ENCODE assay signal across 13 mouse cellular contexts in the genomic region with DNA sequence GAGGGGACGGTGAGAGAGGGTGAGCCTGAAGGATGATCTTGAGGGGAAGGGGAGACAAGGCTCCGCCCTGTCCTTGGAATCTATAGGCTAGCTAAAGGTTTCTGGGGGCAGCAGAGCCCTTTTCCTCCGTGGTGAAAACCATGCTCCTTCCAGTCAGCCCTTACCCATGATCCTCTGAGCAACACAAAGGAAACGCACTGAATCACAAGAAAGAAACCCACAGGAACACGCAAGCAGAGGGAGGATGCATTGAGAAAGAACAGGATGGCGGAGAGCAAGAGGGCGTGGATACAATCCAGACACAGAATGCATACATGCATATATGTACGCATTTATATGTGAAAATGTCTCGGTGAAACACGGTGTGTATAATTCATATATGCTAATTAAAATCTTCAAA. TPM values are rescaled to one million over a fixed set of nuclear protein-coding genes. Genes with fewer than 3 reads are reported as not detected.
DNase-seq lines count a peak whose midpoint lies in the region; ATAC-seq and TF ChIP-seq lines count a peak whose summit lies in the region.
"Had no signal": no experiment of that assay in that cellular context is flagged by ENCODE, and none has a peak within 500 bp of the region (broad histone marks: within the 10 kb centered on the region; RNA-seq: fewer than 3 reads in every experiment).

No protein-coding gene starts in this region.

- no peak overlapping the region for H3K9ac ChIP-seq in heart, embryonic 12.5 days
- no peak overlapping the region for H3K9ac ChIP-seq in kidney, postnatal 0 days (ENCODE audit: low read depth, low read length)
- H3K9ac ChIP-seq in forebrain, postnatal 0 days = peak overlapping the region; percentile 25; the same call in 1 of the 2 replicates

- H3K36me3 ChIP-seq in heart, embryonic 12.5 days = no peaks in the 10 kb centered on the region
- no peaks in the 10 kb centered on the region for H3K36me3 ChIP-seq in kidney, postnatal 0 days (ENCODE audit: insufficient read depth, low read length)
- no peaks in the 10 kb centered on the region for H3K36me3 ChIP-seq in forebrain, postnatal 0 days (ENCODE audit: insufficient read depth)
- H3K36me3 ChIP-seq in megakaryocyte, embryonic 14.5 days (replicated peaks; ENCODE audit: low read length) = no peaks in the 10 kb centered on the region

- peak overlapping the region; percentile 92 for H3K27ac ChIP-seq in heart, embryonic 12.5 days (ENCODE audit: poor library complexity, severe bottlenecking)
- 0 out of 2 replicates have a peak overlapping the region, but pooled peaks have one; percentile 31 for H3K27ac ChIP-seq in kidney, postnatal 0 days
- H3K27ac ChIP-seq in forebrain, postnatal 0 days (ENCODE audit: low read depth, low read length) = peak overlapping the region; percentile 94

- no peaks in the 10 kb centered on the region for H3K27me3 ChIP-seq in heart, embryonic 12.5 days (replicated peaks)
- H3K27me3 ChIP-seq in kidney, postnatal 0 days (ENCODE audit: insufficient read depth, low read length) = no peaks in the 10 kb centered on the region
- no peaks in the 10 kb centered on the region for H3K27me3 ChIP-seq in forebrain, postnatal 0 days (ENCODE audit: insufficient read depth, low read length)
- peaks cover 67% of the 10 kb centered on the region for H3K27me3 ChIP-seq in megakaryocyte, embryonic 14.5 days (replicated peaks)

- peaks cover 71% of the 10 kb centered on the region for H3K4me1 ChIP-seq in heart, embryonic 12.5 days (replicated peaks)
- peaks cover 19% of the 10 kb centered on the region for H3K4me1 ChIP-seq in kidney, postnatal 0 days (replicated peaks; ENCODE audit: insufficient read depth, low read length)
- peaks cover 33% of the 10 kb centered on the region for H3K4me1 ChIP-seq in forebrain, postnatal 0 days (ENCODE audit: insufficient read depth)
- H3K4me1 ChIP-seq in megakaryocyte, embryonic 14.5 days = peaks cover 68% of the 10 kb centered on the region

- TF ChIP-seq CTCF in kidney, postnatal 0 days (IDR thresholded peaks at IDR 0.05; ENCODE audit: low read depth) = no peak
- TF ChIP-seq CTCF in forebrain, postnatal 0 days (IDR thresholded peaks at IDR 0.05; ENCODE audit: low read depth) = no peak

- no peak for ATAC-seq in heart, embryonic 12.5 days (ENCODE audit: insufficient number of reproducible peaks, low FRiP score)
- ATAC-seq in kidney, postnatal 0 days (replicated peaks; ENCODE audit: low FRiP score, low read depth) = no peak
- ATAC-seq in forebrain, postnatal 0 days = peak; percentile 6; the same call in 1 of the 2 replicates
- ATAC-seq: CD4-positive, CD25-positive, alpha-beta regulatory T cell, adult 4 months had no signal

- H3K9me3 ChIP-seq in heart, embryonic 12.5 days (replicated peaks) = peaks cover 7% of the 10 kb centered on the region
- no peaks in the 10 kb centered on the region for H3K9me3 ChIP-seq in kidney, postnatal 0 days (replicated peaks; ENCODE audit: low read length)
- no peaks in the 10 kb centered on the region for H3K9me3 ChIP-seq in forebrain, postnatal 0 days (ENCODE audit: low read length)
- H3K9me3 ChIP-seq in megakaryocyte, embryonic 14.5 days = peaks cover 12% of the 10 kb centered on the region

- H3K4me2 ChIP-seq in heart, embryonic 12.5 days = no peak overlapping the region
- no peak overlapping the region for H3K4me2 ChIP-seq in kidney, postnatal 0 days (ENCODE audit: low read length)
- H3K4me2 ChIP-seq in forebrain, postnatal 0 days (ENCODE audit: low read depth) = 0 out of 2 replicates have a peak overlapping the region, but pooled peaks have one; percentile 10

- 57% methylated on average over 10 of the region's 10 CpGs for WGBS in heart, embryonic 12.5 days
- WGBS in kidney, postnatal 0 days = 61% methylated on average over 10 of the region's 10 CpGs
- 42% methylated on average over 10 of the region's 10 CpGs for WGBS in forebrain, postnatal 0 days

- H3K4me3 ChIP-seq in heart, embryonic 12.5 days = no peak overlapping the region
- no peak overlapping the region for H3K4me3 ChIP-seq in kidney, postnatal 0 days (replicated peaks; ENCODE audit: low read depth, low read length)
- no peak overlapping the region for H3K4me3 ChIP-seq in forebrain, postnatal 0 days (ENCODE audit: low read depth, low read length)
- H3K4me3 ChIP-seq in megakaryocyte, embryonic 14.5 days (replicated peaks) = peak overlapping the region; percentile 46

- no peak for DNase-seq in heart, postnatal 4 days
- DNase-seq in kidney, postnatal 0 days (ENCODE audit: low spot score) = no peak
- no peak for DNase-seq in kidney, adult 9 months
- DNase-seq in forebrain, postnatal 0 days = peak; percentile 54
- DNase-seq in spleen, adult 18-20 months = no peak
- no peak for DNase-seq in MN1 (ENCODE audit: low spot score)
- DNase-seq: cerebellum, postnatal 25 days; gastrocnemius, postnatal 36 days; thymus, postnatal 14 days had no signal

RNA-seq across cellular contexts. Expression of a gene that starts 3.6 kb away (rescaled TPM):
- 8.0 and 9.7 TPM in 2 replicates for polyA plus RNA-seq in heart, embryonic 12.5 days (2016; fragmentation: Nextera tagmentation; extraction: Ambion mirVana)
- 1 to 10 TPM; 1.3 TPM for total RNA-seq in heart, postnatal 4 days (2021)
- polyA plus RNA-seq in kidney, postnatal 0 days (2015; fragmentation: Nextera tagmentation; extraction: Ambion mirVana) = 0.08 and 0.09 TPM in 2 replicates
- 16.9 and 20.2 TPM in 2 replicates for total RNA-seq in forebrain, postnatal 0 days (2014; rRNA removed)
- 5.3 and 8.0 TPM in 2 replicates for polyA plus RNA-seq in forebrain, postnatal 0 days (2015; fragmentation: Nextera tagmentation; extraction: Ambion mirVana)
- 1.2 TPM in 2 replicates for polyA plus RNA-seq in megakaryocyte, embryonic 14.5 days (2012; ENCODE audit: insufficient read depth, low replicate concordance)
- total RNA-seq: gastrocnemius, postnatal 36 days had no signal
- polyA plus RNA-seq: CD4-positive, CD25-positive, alpha-beta regulatory T cell, adult 4 months; limb, embryonic 11.5 days had no signal

RNA-seq across cellular contexts. Expression of a gene that starts 6.7 kb away (rescaled TPM):
- polyA plus RNA-seq in heart, embryonic 12.5 days (2016; fragmentation: Nextera tagmentation; extraction: Ambion mirVana) = 17.7 and 18.2 TPM in 2 replicates
- total RNA-seq in heart, postnatal 4 days (2021) = 10 to 100 TPM; 70.6 to 77.3 TPM
- 10.6 and 13.1 TPM in 2 replicates for polyA plus RNA-seq in kidney, postnatal 0 days (2015; fragmentation: Nextera tagmentation; extraction: Ambion mirVana)
- total RNA-seq in forebrain, postnatal 0 days (2014; rRNA removed) = 63.6 and 64.8 TPM in 2 replicates
- 7.9 and 9.9 TPM in 2 replicates for polyA plus RNA-seq in forebrain, postnatal 0 days (2015; fragmentation: Nextera tagmentation; extraction: Ambion mirVana)
- polyA plus RNA-seq in megakaryocyte, embryonic 14.5 days (2012; ENCODE audit: insufficient read depth, low replicate concordance) = 53.9 and 56.3 TPM in 2 replicates

RNA-seq across cellular contexts. Expression of a gene that starts 20.0 kb away (rescaled TPM):
- polyA plus RNA-seq in heart, embryonic 12.5 days (2016; fragmentation: Nextera tagmentation; extraction: Ambion mirVana) = 101 TPM in 2 replicates
- total RNA-seq in heart, postnatal 4 days (2021) = 10 to 100 TPM; 95.2 to 99.9 TPM
- polyA plus RNA-seq in kidney, postnatal 0 days (2015; fragmentation: Nextera tagmentation; extraction: Ambion mirVana) = 119 and 127 TPM in 2 replicates
- total RNA-seq in forebrain, postnatal 0 days (2014; rRNA removed) = 50.0 and 88.1 TPM in 2 replicates
- 124 and 172 TPM in 2 replicates for polyA plus RNA-seq in forebrain, postnatal 0 days (2015; fragmentation: Nextera tagmentation; extraction: Ambion mirVana)
- 50.5 and 69.4 TPM in 2 replicates for polyA plus RNA-seq in megakaryocyte, embryonic 14.5 days (2012; ENCODE audit: insufficient read depth, low replicate concordance)

RNA-seq across cellular contexts. Expression of a gene that starts 20.4 kb away (rescaled TPM):
- 10.0 TPM in 2 replicates for polyA plus RNA-seq in heart, embryonic 12.5 days (2016; fragmentation: Nextera tagmentation; extraction: Ambion mirVana)
- 1 to 10 TPM; 6.9 to 7.7 TPM for total RNA-seq in heart, postnatal 4 days (2021)
- polyA plus RNA-seq in kidney, postnatal 0 days (2015; fragmentation: Nextera tagmentation; extraction: Ambion mirVana) = 13.3 and 15.4 TPM in 2 replicates
- total RNA-seq in forebrain, postnatal 0 days (2014; rRNA removed) = 12.3 and 14.4 TPM in 2 replicates
- polyA plus RNA-seq in forebrain, postnatal 0 days (2015; fragmentation: Nextera tagmentation; extraction: Ambion mirVana) = 19.8 and 23.3 TPM in 2 replicates
- 5.0 and 11.8 TPM in 2 replicates for polyA plus RNA-seq in megakaryocyte, embryonic 14.5 days (2012; ENCODE audit: insufficient read depth, low replicate concordance)

RNA-seq across cellular contexts. Expression of a gene that starts 42.8 kb away (rescaled TPM):
- 0.97 and 1.1 TPM in 2 replicates for polyA plus RNA-seq in heart, embryonic 12.5 days (2016; fragmentation: Nextera tagmentation; extraction: Ambion mirVana)
- 1 to 10 TPM; 6.7 to 8.1 TPM for total RNA-seq in heart, postnatal 4 days (2021)
- polyA plus RNA-seq in kidney, postnatal 0 days (2015; fragmentation: Nextera tagmentation; extraction: Ambion mirVana) = 5.1 and 5.2 TPM in 2 replicates
- total RNA-seq in forebrain, postnatal 0 days (2014; rRNA removed) = 2.2 and 2.5 TPM in 2 replicates
- polyA plus RNA-seq in forebrain, postnatal 0 days (2015; fragmentation: Nextera tagmentation; extraction: Ambion mirVana) = 5.9 and 6.0 TPM in 2 replicates
- polyA plus RNA-seq in megakaryocyte, embryonic 14.5 days (2012; ENCODE audit: insufficient read depth, low replicate concordance) = 0.03 TPM in 1 of 2 replicates, not detected in the other

Comparison
In these comparisons a context has a peak if more than half of its experiments do, and no peak if none do; other contexts are left out.
1. H3K27ac ChIP-seq: peak in every context shown above with its lines; median percentile 94 in forebrain, postnatal 0 days; 92 in heart, embryonic 12.5 days; 31 in kidney, postnatal 0 days.